Mouse (Mus musculus): Measurements from ENCODE around the gene Prkab2.

DNA sequence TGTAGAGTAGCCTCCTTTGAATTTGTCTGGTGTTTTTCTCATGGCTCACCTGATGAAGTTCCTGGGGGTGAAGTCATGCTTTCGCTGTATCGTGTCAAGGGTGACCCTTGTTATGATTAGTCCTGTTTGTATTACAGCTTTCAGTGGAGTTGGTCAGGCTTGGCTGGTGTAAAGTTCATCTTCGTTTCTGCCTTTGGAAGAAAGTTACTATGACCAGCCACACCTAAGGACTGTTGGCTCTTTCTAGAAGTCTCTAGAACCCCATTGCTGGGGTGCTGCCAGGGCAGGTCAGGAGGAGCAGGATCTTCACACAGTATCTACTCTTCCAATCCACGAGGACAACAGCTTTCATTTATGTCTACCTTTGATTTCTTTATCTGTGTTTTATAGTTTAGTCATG is 24.5 kb upstream of the Prkab2 start:
- no peak for TF ChIP-seq GATA1 (IDR thresholded peaks at IDR 0.05; ENCODE audit: borderline replicate concordance, low read length)
- TF ChIP-seq CTCF (IDR thresholded peaks at IDR 0.05; ENCODE audit: low read depth, low read length) = no peak
